Comparison of ENCODE assay signal across 27 mouse cellular contexts in the genomic region with DNA sequence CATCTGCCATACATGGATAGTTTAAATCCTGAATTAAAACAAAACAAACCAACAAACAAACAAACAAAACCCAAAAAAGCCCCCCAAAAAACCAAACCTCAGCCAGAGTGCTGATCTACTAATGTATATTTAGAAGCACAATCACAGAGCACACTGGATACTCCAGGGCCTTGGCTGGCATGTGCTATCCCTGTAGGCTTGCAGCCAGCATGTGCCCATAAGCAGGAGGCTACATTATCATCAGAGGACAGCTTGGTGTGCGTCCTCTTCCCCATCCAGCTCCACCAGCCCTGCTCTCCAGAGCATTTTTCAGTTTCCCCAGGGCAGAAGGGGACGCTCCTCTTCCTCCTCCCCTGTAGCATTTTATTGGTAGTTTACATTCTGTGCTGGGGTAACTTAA.
DNase-seq lines count a peak whose midpoint lies in the region.
"Had no signal": no experiment of that assay in that cellular context is flagged by ENCODE, and none has a peak within 500 bp of the region (broad histone marks: within the 10 kb centered on the region; RNA-seq: fewer than 3 reads in every experiment).

No protein-coding gene starts in this region.

- intact Hi-C loops in heart, postnatal 36 days (cut with DNase I): no loop called here

- WGBS in heart, embryonic 10.5 days: 65% methylated on average over 2 of the region's 2 CpGs

- no peaks in the 10 kb centered on the region for H3K36me3 ChIP-seq in heart, embryonic 10.5 days
- H3K36me3 ChIP-seq: embryonic facial prominence, embryonic 10.5 days; embryonic facial prominence, embryonic 15.5 days; forebrain, embryonic 12.5 days; heart, embryonic 15.5 days; hindbrain, embryonic 12.5 days; limb, embryonic 13.5 days; liver, embryonic 12.5 days; midbrain, embryonic 12.5 days; neural tube, embryonic 13.5 days had no signal

- no peaks in the 10 kb centered on the region for H3K4me1 ChIP-seq in heart, embryonic 10.5 days
- H3K4me1 ChIP-seq: embryonic facial prominence, embryonic 10.5 days; embryonic facial prominence, embryonic 15.5 days; forebrain, embryonic 12.5 days; hindbrain, embryonic 12.5 days; limb, embryonic 13.5 days; liver, embryonic 12.5 days; megakaryocyte, embryonic 14.5 days; midbrain, embryonic 12.5 days had no signal

- no peak overlapping the region for H3K4me3 ChIP-seq in heart, embryonic 10.5 days
- H3K4me3 ChIP-seq: embryonic facial prominence, embryonic 10.5 days; embryonic facial prominence, embryonic 15.5 days; forebrain, embryonic 12.5 days; heart, embryonic 15.5 days; hindbrain, embryonic 12.5 days; limb, embryonic 13.5 days; liver, embryonic 12.5 days; megakaryocyte, embryonic 14.5 days; midbrain, embryonic 12.5 days; myocyte; neural tube, embryonic 13.5 days had no signal

- H3K27ac ChIP-seq in heart, embryonic 10.5 days: no peak overlapping the region
- H3K27ac ChIP-seq: embryonic facial prominence, embryonic 10.5 days; embryonic facial prominence, embryonic 15.5 days; forebrain, embryonic 12.5 days; heart, embryonic 15.5 days; hindbrain, embryonic 12.5 days; limb, embryonic 13.5 days; liver, embryonic 12.5 days; midbrain, embryonic 12.5 days; neural tube, embryonic 13.5 days had no signal

- H3K27me3 ChIP-seq in heart, embryonic 10.5 days (ENCODE audit: insufficient read depth, poor library complexity, severe bottlenecking): no peaks in the 10 kb centered on the region
- H3K27me3 ChIP-seq: embryonic facial prominence, embryonic 15.5 days; forebrain, embryonic 12.5 days; heart, embryonic 15.5 days; hindbrain, embryonic 12.5 days; limb, embryonic 13.5 days; liver, embryonic 12.5 days; megakaryocyte, embryonic 14.5 days; midbrain, embryonic 12.5 days; neural tube, embryonic 13.5 days had no signal

- no peaks in the 10 kb centered on the region for H3K9me3 ChIP-seq in heart, embryonic 10.5 days
- H3K9me3 ChIP-seq: embryonic facial prominence, embryonic 10.5 days; embryonic facial prominence, embryonic 15.5 days; forebrain, embryonic 12.5 days; heart, embryonic 15.5 days; hindbrain, embryonic 12.5 days; limb, embryonic 13.5 days; liver, embryonic 12.5 days; megakaryocyte, embryonic 14.5 days; midbrain, embryonic 12.5 days; neural tube, embryonic 13.5 days had no signal

- peak; percentile 12 to 31 for DNase-seq in heart, adult 18-20 months
- DNase-seq in heart, postnatal 36 days: no peak
- DNase-seq in heart, postnatal 4 days: peak; percentile 25
- DNase-seq in heart, embryonic 10.5 days (ENCODE audit: low spot score): no peak
- peak; percentile 47 to 48 for DNase-seq in cerebellum, adult 18-20 months
- peak; percentile 38 to 59 for DNase-seq in cerebellum, postnatal 14 days
- no peak for DNase-seq in liver
- DNase-seq in natural killer cell, adult 2 months (ENCODE audit: low spot score in 2 of 2): no peak
- DNase-seq: adrenal gland, postnatal 14 days; gastrocnemius, postnatal 14 days; kidney, adult 9 months; kidney, postnatal 14 days; layer of hippocampus, adult 9-11 months; liver, postnatal 0 days; lung, postnatal 36 days; thymus, postnatal 4 days had no signal

Comparison
In these comparisons a context has a peak if more than half of its experiments do, and no peak if none do; other contexts are left out.
1. DNase-seq: peak in heart, adult 18-20 months (2 of 2), heart, postnatal 4 days (single experiment), cerebellum, adult 18-20 months (2 of 2) and cerebellum, postnatal 14 days (2 of 2); none in heart, postnatal 36 days (0 of 2), heart, embryonic 10.5 days (single experiment), liver (single experiment) and natural killer cell, adult 2 months (0 of 2).